Mouse (Mus musculus): ENCODE results near the gene Noxred1.

DNA sequence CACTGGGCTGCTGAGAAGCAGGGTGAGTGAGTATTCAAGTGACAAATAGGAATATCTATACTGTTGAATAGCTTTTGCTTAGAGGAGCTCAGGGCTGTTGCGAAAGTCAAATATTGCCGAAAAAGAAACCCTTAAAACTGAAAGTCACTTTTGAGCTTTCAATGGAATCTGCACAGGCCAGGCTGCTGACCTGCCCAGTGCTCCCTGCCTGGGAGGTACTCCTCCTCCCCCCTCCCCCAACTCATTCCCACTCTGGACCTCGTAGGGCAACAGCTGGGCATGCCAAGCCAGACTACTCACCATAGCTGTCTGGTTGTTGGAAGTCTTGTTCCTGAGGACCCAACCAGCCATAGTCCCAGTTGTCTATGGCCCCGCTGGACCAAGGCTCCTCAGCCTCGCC, 46.2 kb upstream of the Noxred1 start:
- no peak for TF ChIP-seq CTCF (IDR thresholded peaks at IDR 0.05; ENCODE audit: low read depth)
- TF ChIP-seq EP300 (IDR thresholded peaks at IDR 0.05; ENCODE audit: low read depth): no peak
